Mouse (Mus musculus): ENCODE measurements around the gene Pcsk6. TPM values are rescaled to one million over a fixed set of nuclear protein-coding genes. Genes with fewer than 3 reads are reported as not detected.

The Pcsk6 gene
- polyA plus RNA-seq, 1 experiment = 0.04 TPM

- H3K79me2 ChIP-seq (ENCODE audit: control insufficient read depth, insufficient read depth) = no peaks in the 10 kb centered on the region
- no peak for TF ChIP-seq SRF (IDR thresholded peaks at IDR 0.05; ENCODE audit: control insufficient read depth, insufficient read length, low read depth)
- no peak overlapping the region for H3ac ChIP-seq (ENCODE audit: control insufficient read depth, insufficient read length)
- H3K27me3 ChIP-seq (ENCODE audit: control insufficient read depth, insufficient read depth, insufficient read length) = peaks cover 59% of the 10 kb centered on the region
- H3K4me3 ChIP-seq = no peak overlapping the region
- H3K36me3 ChIP-seq (ENCODE audit: control insufficient read depth, insufficient read depth) = no peaks in the 10 kb centered on the region
- no peak overlapping the region for H3K4me2 ChIP-seq (ENCODE audit: low read depth)
Observed at GRCm38 (mm10) chr7:65891831-65892230, 30.3 kb downstream of the Pcsk6 start.

DNA sequence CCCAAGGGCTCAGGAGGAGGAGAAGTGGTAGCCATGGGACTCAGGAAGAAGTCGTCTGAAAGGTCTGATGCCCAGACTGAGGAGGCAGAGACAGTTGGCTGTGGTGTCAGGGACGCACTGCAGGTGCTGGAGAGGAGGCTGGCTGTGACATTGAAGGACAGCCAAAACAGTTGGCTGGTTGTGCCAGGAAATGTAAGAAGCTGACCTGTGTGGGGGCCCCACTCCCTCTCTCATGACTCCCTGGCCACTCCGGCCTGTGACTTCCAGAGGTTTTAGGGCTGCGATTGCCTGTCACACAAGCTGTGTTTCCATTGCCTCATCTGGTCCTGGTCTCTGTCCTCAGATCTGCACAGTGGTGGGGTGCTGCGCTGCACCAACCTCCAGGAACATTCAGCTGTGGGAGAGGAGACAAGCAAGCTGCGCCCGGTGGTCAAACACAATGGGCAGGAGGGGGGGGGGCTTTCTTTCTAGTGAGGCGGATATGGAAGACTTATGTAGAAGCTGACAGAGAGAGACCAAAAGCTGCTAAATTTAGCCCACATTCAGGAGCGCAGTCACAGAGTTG lies 30.8 kb downstream of the Pcsk6 start:
- TF ChIP-seq USF1 (IDR thresholded peaks at IDR 0.05; ENCODE audit: low read depth) = no peak
- TF ChIP-seq E2F4 (IDR thresholded peaks at IDR 0.05; ENCODE audit: insufficient read depth) = no peak
- no peak for TF ChIP-seq MAX (IDR thresholded peaks at IDR 0.05; ENCODE audit: low read depth)
- no peak for TF ChIP-seq POLR2AphosphoS2 (IDR thresholded peaks at IDR 0.05; ENCODE audit: insufficient read length, low read depth)
- TF ChIP-seq TCF12 (IDR thresholded peaks at IDR 0.05; ENCODE audit: insufficient read depth, poor library complexity, severe bottlenecking) = no peak
- no peak for TF ChIP-seq CEBPB (IDR thresholded peaks at IDR 0.05; ENCODE audit: insufficient read depth, poor library complexity, severe bottlenecking)
- no peak for TF ChIP-seq POLR2A (IDR thresholded peaks at IDR 0.05; ENCODE audit: insufficient read length, low read depth)
- Histone ChIP-seq H3K4me3 (no peak overlapping the region), H3ac (ENCODE audit: control insufficient read depth, insufficient read length) (no peak overlapping the region), H3K36me3 (ENCODE audit: control insufficient read depth, insufficient read depth) (no peaks in the 10 kb centered on the region), H3K27me3 (ENCODE audit: control insufficient read depth, insufficient read depth, insufficient read length) (peaks cover 64% of the 10 kb centered on the region), H3K4me2 (ENCODE audit: low read depth) (no peak overlapping the region), H3K79me2 (ENCODE audit: control insufficient read depth, insufficient read depth) (no peaks in the 10 kb centered on the region)

DNA sequence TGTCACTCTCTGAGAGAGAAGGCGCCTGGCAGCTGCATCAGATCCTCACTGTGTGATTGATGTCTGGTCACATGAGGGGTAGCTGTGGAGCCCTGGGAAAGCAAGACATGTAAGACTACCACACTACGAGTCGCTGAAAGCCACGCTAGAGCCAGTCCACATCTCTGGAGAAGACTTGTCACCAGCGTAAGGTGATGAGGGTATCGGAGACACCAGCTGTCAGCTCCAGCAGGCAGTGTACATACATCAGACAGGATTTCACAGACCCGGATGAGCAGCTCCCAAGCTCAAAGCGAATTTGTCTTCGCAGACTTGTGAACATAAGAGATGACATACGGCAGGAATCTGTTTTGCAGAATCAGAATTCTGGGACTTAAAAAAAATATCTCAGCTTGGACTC lies 32.0 kb downstream of the Pcsk6 start:
- Histone ChIP-seq H3ac (ENCODE audit: control insufficient read depth, insufficient read length) (no peak overlapping the region), H3K4me3 (no peak overlapping the region), H3K79me2 (ENCODE audit: control insufficient read depth, insufficient read depth) (no peaks in the 10 kb centered on the region), H3K36me3 (ENCODE audit: control insufficient read depth, insufficient read depth) (no peaks in the 10 kb centered on the region), H3K4me2 (ENCODE audit: low read depth) (no peak overlapping the region), H3K27me3 (ENCODE audit: control insufficient read depth, insufficient read depth, insufficient read length) (peaks cover 57% of the 10 kb centered on the region)
- TF ChIP-seq TCF3 (IDR thresholded peaks at IDR 0.05; ENCODE audit: insufficient read length, low read depth) (no peak), POLR2A (IDR thresholded peaks at IDR 0.05; ENCODE audit: insufficient read length, low read depth) (no peak), MYOG (IDR thresholded peaks at IDR 0.05; ENCODE audit: control insufficient read depth in 1 of 3, insufficient read depth in 1 of 3, insufficient read length in 2 of 3, low read depth in 2 of 3) (no peak), MYOD1 (IDR thresholded peaks at IDR 0.05; ENCODE audit: control insufficient read depth in 1 of 3, insufficient read length in 2 of 3, low read depth in 2 of 3) (no peak), E2F4 (IDR thresholded peaks at IDR 0.05; ENCODE audit: insufficient read depth) (no peak), POLR2AphosphoS2 (IDR thresholded peaks at IDR 0.05; ENCODE audit: insufficient read length, low read depth) (no peak), REST (IDR thresholded peaks at IDR 0.05; ENCODE audit: insufficient read depth, insufficient read length) (no peak), MAX (IDR thresholded peaks at IDR 0.05; ENCODE audit: low read depth) (no peak), CEBPB (IDR thresholded peaks at IDR 0.05; ENCODE audit: insufficient read depth, poor library complexity, severe bottlenecking) (no peak), TCF12 (IDR thresholded peaks at IDR 0.05; ENCODE audit: insufficient read depth, poor library complexity, severe bottlenecking) (no peak), USF1 (IDR thresholded peaks at IDR 0.05; ENCODE audit: low read depth) (no peak), SRF (IDR thresholded peaks at IDR 0.05; ENCODE audit: control insufficient read depth, insufficient read length, low read depth) (no peak)

DNA sequence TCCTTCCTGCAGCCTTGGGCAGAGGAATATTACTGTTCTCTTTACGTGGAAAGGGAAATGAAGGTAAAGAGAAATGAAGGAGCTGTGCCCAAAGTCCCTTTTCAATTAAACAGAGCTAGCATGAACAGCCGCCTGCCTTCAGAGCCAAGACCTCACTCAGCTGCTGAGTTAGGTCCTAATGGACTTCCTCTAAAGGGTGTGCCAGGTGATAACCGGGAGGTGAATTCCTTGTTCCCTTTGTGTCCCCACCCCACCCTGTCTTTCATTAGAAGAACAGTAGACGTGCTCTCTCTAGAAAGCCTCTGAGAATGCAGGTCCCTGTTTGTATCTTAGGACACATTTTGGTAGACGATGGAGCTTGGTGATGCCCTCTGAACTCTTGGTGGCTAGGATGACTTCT lies 33.7 kb downstream of the Pcsk6 start:
- Histone ChIP-seq H3K4me3 (no peak overlapping the region), H3K79me2 (ENCODE audit: control insufficient read depth, insufficient read depth) (no peaks in the 10 kb centered on the region), H3K4me2 (ENCODE audit: low read depth) (no peak overlapping the region), H3ac (ENCODE audit: control insufficient read depth, insufficient read length) (no peak overlapping the region), H3K36me3 (ENCODE audit: control insufficient read depth, insufficient read depth) (no peaks in the 10 kb centered on the region), H3K27me3 (ENCODE audit: control insufficient read depth, insufficient read depth, insufficient read length) (peaks cover 55% of the 10 kb centered on the region)
- TF ChIP-seq USF1 (IDR thresholded peaks at IDR 0.05; ENCODE audit: low read depth) = no peak
- TF ChIP-seq MAX (IDR thresholded peaks at IDR 0.05; ENCODE audit: low read depth) = no peak
- TF ChIP-seq E2F4 (IDR thresholded peaks at IDR 0.05; ENCODE audit: insufficient read depth) = no peak

- peaks cover 36% of the 10 kb centered on the region for H3K27me3 ChIP-seq (ENCODE audit: control insufficient read depth, insufficient read depth, insufficient read length)
- H3ac ChIP-seq (ENCODE audit: control insufficient read depth, insufficient read length) = no peak overlapping the region
- no peaks in the 10 kb centered on the region for H3K79me2 ChIP-seq (ENCODE audit: control insufficient read depth, insufficient read depth)
- no peak overlapping the region for H3K4me3 ChIP-seq
- H3K36me3 ChIP-seq (ENCODE audit: control insufficient read depth, insufficient read depth) = no peaks in the 10 kb centered on the region
- H3K4me2 ChIP-seq (ENCODE audit: low read depth) = no peak overlapping the region
- no peak for TF ChIP-seq MAX (IDR thresholded peaks at IDR 0.05; ENCODE audit: low read depth)
- no peak for TF ChIP-seq MYOD1 (IDR thresholded peaks at IDR 0.05; ENCODE audit: control insufficient read depth in 1 of 3, insufficient read length in 2 of 3, low read depth in 2 of 3)
- TF ChIP-seq USF1 (IDR thresholded peaks at IDR 0.05; ENCODE audit: low read depth) = no peak
- TF ChIP-seq CEBPB (IDR thresholded peaks at IDR 0.05; ENCODE audit: insufficient read depth, poor library complexity, severe bottlenecking) = no peak
- no peak for TF ChIP-seq SRF (IDR thresholded peaks at IDR 0.05; ENCODE audit: control insufficient read depth, insufficient read length, low read depth)
- no peak for TF ChIP-seq POLR2AphosphoS2 (IDR thresholded peaks at IDR 0.05; ENCODE audit: insufficient read length, low read depth)
- no peak for TF ChIP-seq TCF12 (IDR thresholded peaks at IDR 0.05; ENCODE audit: insufficient read depth, poor library complexity, severe bottlenecking)
- TF ChIP-seq MYOG (IDR thresholded peaks at IDR 0.05; ENCODE audit: control insufficient read depth in 1 of 3, insufficient read depth in 1 of 3, insufficient read length in 2 of 3, low read depth in 2 of 3) = no peak
- TF ChIP-seq TCF3 (IDR thresholded peaks at IDR 0.05; ENCODE audit: insufficient read length, low read depth) = no peak
- no peak for TF ChIP-seq POLR2A (IDR thresholded peaks at IDR 0.05; ENCODE audit: insufficient read length, low read depth)
- TF ChIP-seq E2F4 (IDR thresholded peaks at IDR 0.05; ENCODE audit: insufficient read depth) = no peak
- TF ChIP-seq REST (IDR thresholded peaks at IDR 0.05; ENCODE audit: insufficient read depth, insufficient read length) = no peak
Observed at GRCm38 (mm10) chr7:65901231-65901630, 39.7 kb downstream of the Pcsk6 start.

Data from myocyte (in vitro differentiated cells).